Mouse (Mus musculus) embryonic fibroblast, embryonic 13.5 days (primary cell): Measurements from ENCODE around the gene Timm17a.

Experiments
- CTCF ChIP-seq: IDR thresholded peaks from 2 replicates; pipeline ENCODE4 v1.5.1; 2011; ENCODE audit warnings: mild to moderate bottlenecking, control low read depth, low read length, moderate library complexity, borderline replicate concordance; ENCODE audit not compliant: insufficient read depth
- POLR2A ChIP-seq: IDR thresholded peaks from 2 replicates; pipeline ENCODE4 v1.6.1; 2011; ENCODE audit warnings: low read depth, mild to moderate bottlenecking, control low read depth, low read length, moderate library complexity

GRCm38 (mm10) chr1:135260931-135261330 lies 52.6 kb downstream of the Timm17a start:
- TF ChIP-seq POLR2A (no peak), CTCF (no peak)
